Mouse (Mus musculus): ENCODE results near the gene Cldn22. TPM values are rescaled to one million over a fixed set of nuclear protein-coding genes. Genes with fewer than 3 reads are reported as not detected.

The Cldn22 gene
- total and polyA plus RNA-seq, 3 experiments: 0.22 TPM; not detected in 2

GRCm38 (mm10) chr8:47851824-47852502 lies 27.7 kb downstream of the Cldn22 start:
- TF ChIP-seq CTCF (IDR thresholded peaks at IDR 0.05; ENCODE audit: low read depth, low read length) (no peak), GATA2 (IDR thresholded peaks at IDR 0.05; ENCODE audit: borderline replicate concordance, low read depth, low read length) (no peak), POLR2AphosphoS5 (IDR thresholded peaks at IDR 0.05; ENCODE audit: insufficient replicate concordance, low read depth, low read length) (no peak), TAL1 (conservative IDR thresholded peaks at IDR 0.05; ENCODE audit: low read depth, low read length) (no peak), GATA1 (IDR thresholded peaks at IDR 0.05; ENCODE audit: borderline replicate concordance, low read length) (no peak)
- Histone ChIP-seq H3K4me1 (ENCODE audit: insufficient read depth, low read depth, low read length) (no peaks in the 10 kb centered on the region), H3K4me3 (ENCODE audit: low read depth, low read length) (no peak overlapping the region), H3K27me3 (ENCODE audit: insufficient read depth, low read length) (no peaks in the 10 kb centered on the region), H3K9me3 (replicated peaks) (no peaks in the 10 kb centered on the region), H3K36me3 (replicated peaks) (peaks cover 72% of the 10 kb centered on the region)
- ATAC-seq (ENCODE audit: extremely low read depth, insufficient number of reproducible peaks, low FRiP score, poor library complexity, severe bottlenecking) (no peak), DNase-seq (ENCODE audit: low spot score) (no peak)

DNA sequence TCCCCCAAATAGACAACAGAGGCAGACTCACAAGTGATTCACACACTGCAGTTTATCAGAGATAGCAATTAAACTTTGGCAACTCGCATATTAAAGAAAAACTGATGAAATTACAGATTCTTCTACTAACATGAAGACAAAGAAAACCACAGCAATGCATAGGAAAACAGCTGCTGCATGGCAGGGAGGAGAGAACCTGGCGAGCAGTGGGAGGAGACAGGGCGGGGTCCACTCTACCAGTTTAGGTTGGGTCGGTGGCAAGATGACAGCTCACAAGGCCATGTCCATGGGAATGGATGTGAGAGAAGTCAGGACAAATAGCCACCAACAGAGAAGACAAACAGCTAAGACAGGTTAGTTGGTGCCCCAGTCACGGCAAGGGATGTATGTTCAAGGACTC lies 28.5 kb downstream of the Cldn22 start:
- TF ChIP-seq CTCF (IDR thresholded peaks at IDR 0.05; ENCODE audit: low read depth, low read length): no peak
- TF ChIP-seq POLR2AphosphoS5 (IDR thresholded peaks at IDR 0.05; ENCODE audit: insufficient replicate concordance, low read depth, low read length): no peak
- no peak for TF ChIP-seq TAL1 (conservative IDR thresholded peaks at IDR 0.05; ENCODE audit: low read depth, low read length)
- no peak for TF ChIP-seq GATA2 (IDR thresholded peaks at IDR 0.05; ENCODE audit: borderline replicate concordance, low read depth, low read length)
- no peak for TF ChIP-seq GATA1 (IDR thresholded peaks at IDR 0.05; ENCODE audit: borderline replicate concordance, low read length)
- DNase-seq (ENCODE audit: low spot score) (no peak), ATAC-seq (ENCODE audit: extremely low read depth, insufficient number of reproducible peaks, low FRiP score, poor library complexity, severe bottlenecking) (no peak)
- H3K4me3 ChIP-seq (ENCODE audit: low read depth, low read length): no peak overlapping the region
- H3K9me3 ChIP-seq (replicated peaks): no peaks in the 10 kb centered on the region
- H3K36me3 ChIP-seq (replicated peaks): peaks cover 67% of the 10 kb centered on the region
- H3K4me1 ChIP-seq (ENCODE audit: insufficient read depth, low read depth, low read length): no peaks in the 10 kb centered on the region
- no peaks in the 10 kb centered on the region for H3K27me3 ChIP-seq (ENCODE audit: insufficient read depth, low read length)

GRCm38 (mm10) chr8:47853356-47853755 lies 29.1 kb downstream of the Cldn22 start:
- TF ChIP-seq POLR2AphosphoS5 (IDR thresholded peaks at IDR 0.05; ENCODE audit: insufficient replicate concordance, low read depth, low read length): no peak
- no peak for TF ChIP-seq GATA2 (IDR thresholded peaks at IDR 0.05; ENCODE audit: borderline replicate concordance, low read depth, low read length)
- no peak for TF ChIP-seq CTCF (IDR thresholded peaks at IDR 0.05; ENCODE audit: low read depth, low read length)
- no peak for TF ChIP-seq GATA1 (IDR thresholded peaks at IDR 0.05; ENCODE audit: borderline replicate concordance, low read length)
- no peak for TF ChIP-seq TAL1 (conservative IDR thresholded peaks at IDR 0.05; ENCODE audit: low read depth, low read length)
- peaks cover 65% of the 10 kb centered on the region for H3K36me3 ChIP-seq (replicated peaks)
- ATAC-seq (ENCODE audit: extremely low read depth, insufficient number of reproducible peaks, low FRiP score, poor library complexity, severe bottlenecking) (no peak), DNase-seq (ENCODE audit: low spot score) (no peak)
- H3K9me3 ChIP-seq (replicated peaks): no peaks in the 10 kb centered on the region
- no peak overlapping the region for H3K4me3 ChIP-seq (ENCODE audit: low read depth, low read length)
- no peaks in the 10 kb centered on the region for H3K27me3 ChIP-seq (ENCODE audit: insufficient read depth, low read length)
- H3K4me1 ChIP-seq (ENCODE audit: insufficient read depth, low read depth, low read length): no peaks in the 10 kb centered on the region

- Histone ChIP-seq H3K27me3 (ENCODE audit: insufficient read depth, low read length) (no peaks in the 10 kb centered on the region), H3K36me3 (replicated peaks) (peaks cover 68% of the 10 kb centered on the region), H3K9me3 (replicated peaks) (no peaks in the 10 kb centered on the region), H3K4me3 (ENCODE audit: low read depth, low read length) (no peak overlapping the region), H3K4me1 (ENCODE audit: insufficient read depth, low read depth, low read length) (no peaks in the 10 kb centered on the region)
- no peak for DNase-seq (ENCODE audit: low spot score)
- no peak for TF ChIP-seq GATA2 (IDR thresholded peaks at IDR 0.05; ENCODE audit: borderline replicate concordance, low read depth, low read length)
- no peak for TF ChIP-seq CTCF (IDR thresholded peaks at IDR 0.05; ENCODE audit: low read depth, low read length)
- no peak for TF ChIP-seq TAL1 (conservative IDR thresholded peaks at IDR 0.05; ENCODE audit: low read depth, low read length)
- no peak for TF ChIP-seq GATA1 (IDR thresholded peaks at IDR 0.05; ENCODE audit: borderline replicate concordance, low read length)
- no peak for TF ChIP-seq POLR2AphosphoS5 (IDR thresholded peaks at IDR 0.05; ENCODE audit: insufficient replicate concordance, low read depth, low read length)
- no peak for ATAC-seq (ENCODE audit: extremely low read depth, insufficient number of reproducible peaks, low FRiP score, poor library complexity, severe bottlenecking)
Observed at GRCm38 (mm10) chr8:47859259-47859658, 35.0 kb downstream of the Cldn22 start.

DNA sequence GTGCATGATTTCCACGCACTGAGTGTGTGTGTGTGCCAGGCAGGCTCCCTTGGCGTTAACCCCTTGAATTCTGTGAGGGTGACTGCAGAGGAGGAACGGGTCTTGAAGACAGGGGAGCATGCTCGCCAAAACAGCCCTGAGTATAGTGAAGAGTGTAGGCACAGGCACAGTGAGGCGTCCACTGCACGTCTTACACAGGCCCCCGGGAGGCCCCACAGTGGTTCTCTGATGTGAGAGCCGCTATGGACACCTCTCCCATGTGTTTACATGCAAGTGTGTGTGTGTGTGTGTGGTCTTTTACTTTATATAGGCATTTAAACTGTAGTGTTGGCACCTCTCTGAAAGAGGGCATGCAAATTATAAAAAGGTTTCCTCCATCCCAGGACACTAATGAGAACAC lies 42.3 kb downstream of the Cldn22 start:
- no peaks in the 10 kb centered on the region for H3K4me1 ChIP-seq (ENCODE audit: insufficient read depth, low read depth, low read length)
- no peaks in the 10 kb centered on the region for H3K27me3 ChIP-seq (ENCODE audit: insufficient read depth, low read length)
- DNase-seq (ENCODE audit: low spot score): no peak
- no peak for ATAC-seq (ENCODE audit: extremely low read depth, insufficient number of reproducible peaks, low FRiP score, poor library complexity, severe bottlenecking)
- no peaks in the 10 kb centered on the region for H3K9me3 ChIP-seq (replicated peaks)
- H3K36me3 ChIP-seq (replicated peaks): peaks cover 78% of the 10 kb centered on the region
- no peak overlapping the region for H3K4me3 ChIP-seq (ENCODE audit: low read depth, low read length)
- TF ChIP-seq POLR2AphosphoS5 (IDR thresholded peaks at IDR 0.05; ENCODE audit: insufficient replicate concordance, low read depth, low read length): no peak
- no peak for TF ChIP-seq TAL1 (conservative IDR thresholded peaks at IDR 0.05; ENCODE audit: low read depth, low read length)
- no peak for TF ChIP-seq GATA1 (IDR thresholded peaks at IDR 0.05; ENCODE audit: borderline replicate concordance, low read length)

DNA sequence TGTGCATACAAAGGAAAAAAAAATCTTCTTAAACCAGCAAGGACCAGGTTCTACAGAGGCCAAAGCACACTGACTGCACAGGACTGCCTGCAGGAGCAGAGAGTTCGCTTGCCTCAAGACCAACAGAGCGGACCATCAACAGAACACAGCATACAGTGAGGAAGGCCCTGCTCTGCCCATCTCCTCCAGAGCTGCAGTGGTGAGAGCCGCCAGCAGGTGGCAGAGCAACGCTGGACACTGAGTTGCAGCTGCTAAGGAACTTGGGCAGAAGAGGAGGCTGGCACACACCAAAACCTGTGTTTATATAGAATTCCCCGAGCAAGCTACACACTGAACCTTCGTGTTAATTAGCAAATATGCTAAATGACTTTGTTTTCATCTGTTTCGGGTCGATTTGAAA lies 42.8 kb downstream of the Cldn22 start:
- TF ChIP-seq POLR2AphosphoS5 (IDR thresholded peaks at IDR 0.05; ENCODE audit: insufficient replicate concordance, low read depth, low read length): no peak
- peak; percentile 86 for TF ChIP-seq CTCF (IDR thresholded peaks at IDR 0.05; ENCODE audit: low read depth, low read length)
- no peak for TF ChIP-seq GATA2 (IDR thresholded peaks at IDR 0.05; ENCODE audit: borderline replicate concordance, low read depth, low read length)
- no peak for TF ChIP-seq GATA1 (IDR thresholded peaks at IDR 0.05; ENCODE audit: borderline replicate concordance, low read length)
- no peak for TF ChIP-seq TAL1 (conservative IDR thresholded peaks at IDR 0.05; ENCODE audit: low read depth, low read length)
- Histone ChIP-seq H3K36me3 (replicated peaks) (peaks cover 80% of the 10 kb centered on the region), H3K4me1 (ENCODE audit: insufficient read depth, low read depth, low read length) (no peaks in the 10 kb centered on the region), H3K9me3 (replicated peaks) (no peaks in the 10 kb centered on the region), H3K27me3 (ENCODE audit: insufficient read depth, low read length) (no peaks in the 10 kb centered on the region), H3K4me3 (ENCODE audit: low read depth, low read length) (no peak overlapping the region)
- DNase-seq (ENCODE audit: low spot score): peak; percentile 36
- peak; percentile 83 for ATAC-seq (ENCODE audit: extremely low read depth, insufficient number of reproducible peaks, low FRiP score, poor library complexity, severe bottlenecking)

Measured in G1E (cell line).